Mouse (Mus musculus): ENCODE measurements around the gene Ccdc93. TPM values are rescaled to one million over a fixed set of nuclear protein-coding genes. Genes with fewer than 3 reads are reported as not detected.

The Ccdc93 gene
- polyA plus RNA-seq, 1 experiment from 2014 or later: 14.8 TPM

DNA sequence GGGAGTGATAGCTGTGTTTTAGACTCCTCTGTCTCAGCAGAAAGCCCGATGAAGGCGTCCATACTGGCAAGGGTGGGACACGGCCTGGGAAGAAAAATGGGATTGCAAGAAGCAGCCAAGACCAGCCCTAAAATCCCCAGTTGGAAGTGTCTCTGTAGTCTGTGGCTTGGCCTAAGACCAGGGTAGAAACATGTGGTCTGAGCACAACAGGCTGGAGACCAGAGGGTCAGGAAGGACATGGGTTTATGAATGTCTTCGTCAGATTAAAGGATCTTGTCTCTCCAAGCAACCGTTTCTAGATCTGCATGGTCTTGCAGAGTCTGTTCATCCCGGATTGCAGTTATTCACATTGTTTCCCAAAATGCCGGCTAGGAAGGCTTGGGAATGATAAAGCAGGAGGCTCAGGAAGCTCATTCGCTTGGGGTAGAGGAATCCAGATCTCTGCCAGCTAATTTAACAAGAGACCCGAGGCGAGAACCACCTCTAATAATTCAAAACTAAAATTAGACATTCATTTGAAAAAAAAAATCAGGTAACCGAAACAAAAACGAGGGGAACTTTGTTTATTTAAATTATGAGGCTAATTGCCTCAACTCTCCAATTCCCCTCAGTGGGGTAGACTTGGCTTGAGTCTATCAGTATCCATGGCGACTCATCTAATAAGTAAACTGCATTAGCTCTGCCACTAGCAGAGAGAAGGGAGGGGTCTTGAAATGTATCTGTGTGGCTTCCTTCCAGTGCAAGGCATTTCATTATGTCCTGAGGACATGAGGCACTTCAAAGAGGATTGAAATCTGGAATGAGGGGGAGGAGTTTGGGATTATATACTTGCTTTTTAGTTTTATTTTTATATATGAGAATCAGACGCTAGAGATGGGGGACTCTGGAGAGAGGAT is 31.6 kb upstream of the Ccdc93 start:
- H3K9me3 ChIP-seq: no peaks in the 10 kb centered on the region
- H3K27ac ChIP-seq: peak overlapping the region; percentile 42
- H3K9ac ChIP-seq: no peak overlapping the region
- peaks cover 7% of the 10 kb centered on the region for H3K4me1 ChIP-seq
- no peak overlapping the region for H3K4me2 ChIP-seq
- H3K36me3 ChIP-seq (replicated peaks): no peaks in the 10 kb centered on the region
- no peaks in the 10 kb centered on the region for H3K27me3 ChIP-seq (replicated peaks)
- no peak overlapping the region for H3K4me3 ChIP-seq
- WGBS: 51% methylated on average over 14 of the region's 14 CpGs
- peak; percentile 82 for ATAC-seq (replicated peaks)

DNA sequence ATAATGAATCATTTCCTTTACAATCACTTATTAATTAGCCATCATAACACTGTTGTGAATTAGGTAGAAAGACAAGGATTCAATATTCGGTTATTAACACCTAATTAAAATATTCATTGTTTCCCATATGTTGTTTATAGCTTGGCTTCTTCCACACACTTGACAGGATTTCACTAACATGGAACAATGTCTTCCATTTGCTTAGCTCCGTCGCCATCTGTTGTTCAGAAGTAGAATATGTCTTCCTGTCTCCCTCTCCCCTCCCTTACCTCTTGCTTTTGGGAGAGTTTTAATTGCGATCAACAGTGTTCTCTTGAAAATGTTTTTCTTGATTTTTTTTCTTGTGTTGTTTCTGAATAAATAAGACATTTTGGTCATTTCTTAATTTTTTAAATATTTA is 30.6 kb upstream of the Ccdc93 start:
- H3K4me2 ChIP-seq: no peak overlapping the region
- no peak overlapping the region for H3K4me3 ChIP-seq
- H3K36me3 ChIP-seq (replicated peaks): no peaks in the 10 kb centered on the region
- H3K27me3 ChIP-seq (replicated peaks): no peaks in the 10 kb centered on the region
- no peaks in the 10 kb centered on the region for H3K9me3 ChIP-seq
- H3K27ac ChIP-seq: no peak overlapping the region
- H3K4me1 ChIP-seq: peaks cover 7% of the 10 kb centered on the region
- peak; percentile 81 for ATAC-seq (replicated peaks)
- WGBS: 26% methylated on average over 4 of the region's 4 CpGs
- H3K9ac ChIP-seq: no peak overlapping the region

GRCm38 (mm10) chr1:121419084-121419483 is 11.8 kb upstream of the Ccdc93 start:
- no peak overlapping the region for H3K9ac ChIP-seq
- H3K36me3 ChIP-seq (replicated peaks): no peaks in the 10 kb centered on the region
- no peaks in the 10 kb centered on the region for H3K4me1 ChIP-seq
- no peak overlapping the region for H3K4me3 ChIP-seq
- ATAC-seq (replicated peaks): no peak
- no peaks in the 10 kb centered on the region for H3K9me3 ChIP-seq
- H3K27ac ChIP-seq: no peak overlapping the region
- 22% methylated on average over 4 of the region's 4 CpGs for WGBS
- H3K4me2 ChIP-seq: no peak overlapping the region
- H3K27me3 ChIP-seq (replicated peaks): no peaks in the 10 kb centered on the region

DNA sequence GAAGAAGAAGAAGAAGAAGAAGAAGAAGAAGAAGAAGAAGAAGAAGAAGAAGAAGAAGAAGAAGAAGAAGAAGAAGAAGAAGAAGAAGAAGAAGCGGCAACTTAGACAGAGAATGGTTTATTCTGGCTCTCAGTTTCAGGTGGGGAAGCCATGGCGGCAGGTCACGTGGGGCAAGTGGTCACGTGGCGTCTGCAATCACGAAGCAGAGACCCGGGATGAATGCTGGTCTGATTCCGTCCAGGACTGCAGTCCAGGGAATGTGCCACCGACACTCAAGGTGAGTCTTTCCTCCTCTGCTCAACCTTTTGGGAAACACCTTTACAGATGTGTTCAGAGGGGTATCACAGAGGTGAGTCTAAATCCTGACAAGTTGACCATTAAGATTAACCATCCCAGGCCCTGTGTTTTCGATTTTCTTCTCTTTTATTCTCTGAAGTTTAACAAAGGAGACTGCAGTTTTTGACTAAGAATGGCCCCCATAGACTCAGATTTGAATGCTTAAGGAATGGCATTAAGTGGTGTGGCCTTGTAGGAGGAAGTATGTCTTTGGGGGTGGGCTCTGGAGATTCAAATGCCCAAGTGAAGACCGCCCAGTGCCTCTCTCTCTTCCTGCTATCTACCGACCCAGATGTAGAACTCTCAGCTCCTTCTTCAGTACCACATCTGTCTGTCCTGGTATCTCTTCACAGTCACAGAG is 11.1 kb upstream of the Ccdc93 start:
- WGBS: 88% methylated on average over 12 of the region's 12 CpGs
- Histone ChIP-seq H3K4me1 (no peaks in the 10 kb centered on the region), H3K9ac (no peak overlapping the region), H3K4me3 (no peak overlapping the region), H3K9me3 (no peaks in the 10 kb centered on the region), H3K4me2 (no peak overlapping the region), H3K36me3 (replicated peaks) (no peaks in the 10 kb centered on the region), H3K27ac (no peak overlapping the region), H3K27me3 (replicated peaks) (no peaks in the 10 kb centered on the region)
- no peak for ATAC-seq (replicated peaks)

DNA sequence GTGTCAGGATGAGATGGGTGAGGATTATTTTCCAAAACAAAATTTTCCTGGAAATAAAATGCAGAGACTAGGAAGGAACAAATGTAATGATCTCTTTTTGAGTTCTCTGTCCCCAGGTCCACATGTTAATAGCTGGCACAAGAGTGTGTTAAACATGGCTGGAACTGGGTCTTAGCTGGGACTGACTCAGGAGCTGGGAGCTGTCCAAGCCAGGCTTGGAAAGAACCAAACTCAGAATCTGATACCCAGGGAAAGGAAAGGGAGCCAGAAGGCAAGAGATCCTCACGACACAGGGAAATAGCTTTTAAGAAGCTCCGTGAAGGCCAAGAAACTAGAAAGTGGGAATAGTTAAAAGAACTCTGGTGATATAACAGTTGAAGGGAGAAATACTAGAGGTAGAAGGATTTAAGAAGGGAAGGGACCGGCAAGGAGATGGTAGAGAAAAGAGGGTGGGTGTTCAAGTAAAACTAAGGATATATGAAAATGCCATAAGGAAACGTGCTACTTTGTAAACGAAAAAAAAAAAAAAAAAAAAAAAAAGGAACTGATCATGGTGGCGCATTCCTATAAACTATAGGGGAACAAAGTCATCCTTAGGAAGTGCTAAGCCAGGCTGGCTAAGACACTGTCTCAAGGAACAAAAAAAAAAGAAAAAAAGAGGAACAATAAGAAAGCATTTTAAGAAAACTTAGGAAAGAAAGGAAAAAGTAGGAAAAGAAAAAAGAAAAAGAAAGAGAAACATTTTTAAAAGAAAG is 489 bp upstream of the Ccdc93 start:
- ATAC-seq (replicated peaks): 0 out of 2 replicates have a peak, but pooled peaks have one; percentile 7
- H3K4me1 ChIP-seq: peaks cover 21% of the 10 kb centered on the region
- no peak overlapping the region for H3K27ac ChIP-seq
- 24% methylated on average over 6 of the region's 6 CpGs for WGBS
- peak overlapping the region; percentile 99 for H3K4me2 ChIP-seq
- H3K9ac ChIP-seq: no peak overlapping the region
- H3K27me3 ChIP-seq (replicated peaks): no peaks in the 10 kb centered on the region
- peak overlapping the region; percentile 88 for H3K4me3 ChIP-seq
- no peaks in the 10 kb centered on the region for H3K36me3 ChIP-seq (replicated peaks)
- no peaks in the 10 kb centered on the region for H3K9me3 ChIP-seq

- peaks cover 6% of the 10 kb centered on the region; the same call in 1 of the 2 replicates for H3K36me3 ChIP-seq (replicated peaks)
- no peak overlapping the region for H3K9ac ChIP-seq
- H3K4me1 ChIP-seq: peaks cover 16% of the 10 kb centered on the region
- H3K27me3 ChIP-seq (replicated peaks): no peaks in the 10 kb centered on the region
- no peaks in the 10 kb centered on the region for H3K9me3 ChIP-seq
- no peak overlapping the region for H3K4me2 ChIP-seq
- H3K27ac ChIP-seq: no peak overlapping the region
- 94% methylated on average over 7 of the region's 7 CpGs for WGBS
- H3K4me3 ChIP-seq: no peak overlapping the region
- no peak for ATAC-seq (replicated peaks)
Observed at GRCm38 (mm10) chr1:121435981-121436380, 5.1 kb downstream of the Ccdc93 start.

DNA sequence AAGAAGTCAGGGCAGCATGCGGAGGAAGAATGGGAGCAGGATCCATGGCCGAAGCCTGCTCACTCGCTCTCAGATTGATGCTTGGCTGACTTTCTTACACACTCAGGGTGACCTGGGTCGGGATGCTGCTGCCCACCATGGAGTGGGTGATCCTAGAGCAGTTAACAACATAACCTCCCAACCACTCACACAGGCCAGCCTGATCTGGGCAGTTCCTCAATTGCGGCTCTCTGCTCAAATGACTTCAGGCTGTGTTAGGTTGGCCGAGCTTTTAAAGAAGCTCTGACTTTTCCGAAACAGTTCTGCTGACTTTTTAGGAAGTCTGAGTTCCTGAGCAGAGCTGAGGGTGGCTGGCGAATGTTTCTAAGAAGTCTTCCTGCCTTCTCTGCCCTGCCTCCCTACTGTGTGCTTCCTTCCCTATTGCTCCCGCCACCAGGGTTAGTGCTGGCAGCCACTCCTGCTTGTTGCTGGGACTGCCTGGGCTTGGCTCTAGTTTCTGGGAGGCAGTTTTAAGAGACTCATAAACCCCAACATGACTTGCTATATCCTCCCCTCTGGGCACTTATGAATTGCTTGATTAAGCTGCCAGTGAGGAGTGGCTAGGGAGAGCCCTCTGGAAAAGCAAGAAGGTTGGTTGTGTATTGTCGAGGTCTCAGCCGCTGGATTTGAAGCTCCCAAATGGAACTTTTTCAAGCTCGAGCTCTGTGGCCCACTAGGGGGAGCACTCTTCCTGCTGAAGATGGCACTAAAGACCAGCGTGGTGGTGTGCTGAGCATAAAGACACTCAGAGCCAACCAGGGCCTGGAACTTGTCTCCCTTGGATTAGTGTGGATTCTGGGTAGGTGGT is 9.9 kb downstream of the Ccdc93 start:
- Histone ChIP-seq H3K4me1 (no peaks in the 10 kb centered on the region), H3K27ac (no peak overlapping the region), H3K9me3 (no peaks in the 10 kb centered on the region), H3K9ac (no peak overlapping the region), H3K27me3 (replicated peaks) (no peaks in the 10 kb centered on the region), H3K4me3 (no peak overlapping the region), H3K4me2 (no peak overlapping the region), H3K36me3 (replicated peaks) (peaks cover 18% of the 10 kb centered on the region; the same call in 1 of the 2 replicates)
- ATAC-seq (replicated peaks): peak; percentile 63; the same call in 1 of the 2 replicates
- WGBS: 61% methylated on average over 13 of the region's 13 CpGs

DNA sequence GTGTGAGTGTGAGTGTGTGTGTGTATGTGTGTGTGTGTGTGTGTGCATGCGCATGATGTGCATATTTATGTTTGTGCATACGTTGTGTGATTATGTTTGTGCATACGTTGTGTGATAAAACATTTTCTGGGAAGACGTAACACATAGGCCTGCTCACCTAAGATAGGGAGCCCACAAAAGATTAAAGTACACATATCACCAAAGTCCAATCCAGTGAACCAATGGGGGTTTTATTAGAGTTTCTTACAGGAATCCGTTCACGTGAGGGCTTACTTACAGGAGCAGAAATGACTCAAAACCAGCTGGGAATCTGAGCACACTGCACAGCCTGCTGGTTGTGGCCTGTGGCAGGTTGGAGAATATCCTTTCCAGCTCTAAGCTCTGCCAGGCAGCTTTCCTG is 13.3 kb downstream of the Ccdc93 start:
- Histone ChIP-seq H3K4me3 (no peak overlapping the region), H3K36me3 (replicated peaks) (peaks cover 31% of the 10 kb centered on the region; the same call in 1 of the 2 replicates), H3K9ac (no peak overlapping the region), H3K4me1 (no peaks in the 10 kb centered on the region), H3K27ac (no peak overlapping the region), H3K27me3 (replicated peaks) (no peaks in the 10 kb centered on the region), H3K9me3 (no peaks in the 10 kb centered on the region), H3K4me2 (no peak overlapping the region)
- WGBS: 95% methylated on average over 6 of the region's 6 CpGs
- no peak for ATAC-seq (replicated peaks)

DNA sequence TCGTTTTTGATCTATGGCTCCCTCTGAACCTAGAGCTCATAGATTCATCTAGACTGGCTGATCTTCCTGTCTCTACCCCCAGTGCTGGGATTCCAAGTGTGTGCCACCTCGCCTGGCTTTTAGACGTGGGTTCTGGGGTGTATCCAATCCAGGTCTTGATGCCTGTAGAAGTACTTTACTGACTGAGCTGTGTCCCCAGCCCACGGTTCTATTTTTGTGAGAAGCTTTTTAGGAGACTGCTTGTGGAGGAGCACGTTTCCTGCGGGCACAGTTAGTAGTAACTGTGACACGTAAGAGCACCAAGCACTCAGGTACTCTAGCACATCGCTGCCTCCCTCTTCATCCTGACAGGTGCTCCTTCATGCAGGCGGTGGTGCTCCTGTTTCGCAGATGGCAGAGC is 16.4 kb downstream of the Ccdc93 start:
- H3K27me3 ChIP-seq (replicated peaks): no peaks in the 10 kb centered on the region
- no peak overlapping the region for H3K9ac ChIP-seq
- no peak overlapping the region for H3K27ac ChIP-seq
- H3K4me1 ChIP-seq: no peaks in the 10 kb centered on the region
- ATAC-seq (replicated peaks): no peak
- H3K9me3 ChIP-seq: no peaks in the 10 kb centered on the region
- H3K4me2 ChIP-seq: no peak overlapping the region
- no peak overlapping the region for H3K4me3 ChIP-seq
- WGBS: 97% methylated on average over 10 of the region's 10 CpGs
- H3K36me3 ChIP-seq (replicated peaks): peaks cover 29% of the 10 kb centered on the region; the same call in 1 of the 2 replicates

DNA sequence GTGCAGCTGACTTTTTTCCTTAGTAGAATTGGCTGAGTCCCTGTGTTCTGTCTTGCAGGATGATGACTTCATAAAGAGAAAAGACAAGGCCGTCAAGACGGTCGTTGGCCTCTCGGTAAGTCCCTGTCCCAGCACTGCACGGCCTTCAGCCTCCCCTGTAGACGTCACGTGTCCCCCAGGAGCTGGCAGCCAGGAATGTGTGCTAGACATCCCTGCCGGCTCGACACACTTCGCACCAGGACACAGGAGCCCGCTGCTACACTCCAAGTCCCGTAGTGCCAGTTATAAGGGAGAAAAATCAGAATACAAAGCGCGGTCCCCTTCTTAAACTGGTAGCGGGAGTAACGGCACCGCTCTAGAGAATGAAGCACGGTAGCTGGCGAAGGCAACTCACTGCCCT is 17.3 kb downstream of the Ccdc93 start:
- ATAC-seq (replicated peaks): no peak
- H3K9me3 ChIP-seq: no peaks in the 10 kb centered on the region
- no peak overlapping the region for H3K27ac ChIP-seq
- no peaks in the 10 kb centered on the region for H3K27me3 ChIP-seq (replicated peaks)
- no peak overlapping the region for H3K4me2 ChIP-seq
- WGBS: 88% methylated on average over 19 of the region's 19 CpGs
- no peak overlapping the region for H3K4me3 ChIP-seq
- peaks cover 22% of the 10 kb centered on the region; the same call in 1 of the 2 replicates for H3K36me3 ChIP-seq (replicated peaks)
- no peaks in the 10 kb centered on the region for H3K4me1 ChIP-seq
- H3K9ac ChIP-seq: no peak overlapping the region

GRCm38 (mm10) chr1:121451009-121451408 is 20.2 kb downstream of the Ccdc93 start:
- Histone ChIP-seq H3K4me1 (no peaks in the 10 kb centered on the region), H3K9me3 (no peaks in the 10 kb centered on the region), H3K4me2 (no peak overlapping the region), H3K27ac (no peak overlapping the region), H3K27me3 (replicated peaks) (no peaks in the 10 kb centered on the region), H3K36me3 (replicated peaks) (peaks cover 16% of the 10 kb centered on the region), H3K9ac (no peak overlapping the region), H3K4me3 (no peak overlapping the region)
- no peak for ATAC-seq (replicated peaks)
- WGBS: 75% methylated on average over 7 of the region's 7 CpGs

Measured in midbrain, embryonic 15.5 days (tissue).